Comparison of ENCODE assay signal across 27 mouse cellular contexts in the genomic region with DNA sequence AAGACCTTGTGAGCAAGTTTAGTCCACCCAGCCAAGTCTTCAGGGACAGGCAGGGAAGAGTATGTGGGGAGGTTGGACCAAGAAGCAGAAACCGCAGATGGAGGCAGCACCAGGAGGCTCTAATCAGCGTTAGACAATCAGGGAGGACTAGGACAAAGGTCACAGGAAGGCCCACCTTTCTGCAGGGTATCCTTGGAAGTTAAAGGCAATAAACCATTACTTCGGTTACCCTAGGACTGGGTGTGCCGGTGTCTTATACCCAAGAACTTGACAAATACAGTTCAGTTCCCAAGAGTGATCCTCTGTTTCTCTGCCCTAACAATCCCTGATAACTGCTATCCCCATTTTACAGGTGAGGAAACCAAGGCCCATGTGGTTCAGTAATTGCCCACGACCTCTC. TPM values are rescaled to one million over a fixed set of nuclear protein-coding genes. Genes with fewer than 3 reads are reported as not detected.
"Had no signal": no experiment of that assay in that cellular context is flagged by ENCODE, and none has a peak within 500 bp of the region (broad histone marks: within the 10 kb centered on the region; RNA-seq: fewer than 3 reads in every experiment).

No protein-coding gene starts in this region.

- H3K4me1 ChIP-seq: liver, embryonic 13.5 days; liver, embryonic 15.5 days had no signal

- DNase-seq: gastrocnemius, adult 2 months; gastrocnemius, postnatal 10 days; gastrocnemius, postnatal 25 days; heart, adult 18-20 months; heart, postnatal 10 days; heart, postnatal 4 days; kidney, adult 11 months; kidney, adult 2 months; kidney, adult 9 months; kidney, postnatal 14 days; kidney, postnatal 36 days; layer of hippocampus, adult 9-11 months; layer of hippocampus, postnatal 36 days; liver; liver, embryonic 13.5 days had no signal

- H3K9ac ChIP-seq: heart, embryonic 12.5 days; hindbrain, embryonic 13.5 days; hindbrain, embryonic 15.5 days; kidney, embryonic 15.5 days; limb, embryonic 12.5 days; liver, embryonic 13.5 days; liver, embryonic 15.5 days had no signal

- H3K4me3 ChIP-seq: gastrocnemius, adult 2 months; heart, embryonic 10.5 days; heart, embryonic 12.5 days; hindbrain, embryonic 13.5 days; hindbrain, embryonic 15.5 days; kidney, embryonic 15.5 days; limb, embryonic 10.5 days; limb, embryonic 12.5 days; liver, embryonic 13.5 days; liver, embryonic 15.5 days had no signal

- H3K27ac ChIP-seq: gastrocnemius, adult 2 months; heart, embryonic 10.5 days; hindbrain, embryonic 15.5 days; kidney, embryonic 15.5 days; kidney, postnatal 0 days; limb, embryonic 10.5 days; limb, embryonic 12.5 days; liver, embryonic 13.5 days; liver, embryonic 15.5 days had no signal

- H3K36me3 ChIP-seq: heart, embryonic 10.5 days; heart, embryonic 12.5 days; hindbrain, embryonic 15.5 days; kidney, embryonic 15.5 days; limb, embryonic 10.5 days; limb, embryonic 12.5 days; liver, embryonic 13.5 days; liver, embryonic 15.5 days had no signal

- H3K4me2 ChIP-seq: heart, embryonic 12.5 days; hindbrain, embryonic 13.5 days; hindbrain, embryonic 15.5 days; kidney, embryonic 15.5 days; limb, embryonic 12.5 days; liver, embryonic 11.5 days; liver, embryonic 13.5 days; liver, embryonic 15.5 days had no signal

- H3K9me3 ChIP-seq: heart, embryonic 10.5 days; heart, embryonic 12.5 days; hindbrain, embryonic 13.5 days; hindbrain, embryonic 15.5 days; kidney, embryonic 15.5 days; limb, embryonic 10.5 days; limb, embryonic 12.5 days; liver, embryonic 13.5 days; liver, embryonic 15.5 days had no signal

- ATAC-seq: inflammation-experienced regulatory T-cells, adult 6 months had no signal

- H3K27me3 ChIP-seq: hindbrain, embryonic 13.5 days; hindbrain, embryonic 15.5 days had no signal

RNA-seq across cellular contexts. Expression of gene Serpinh1, which starts 23.0 kb away (rescaled TPM):
- polyA plus RNA-seq: inflammation-experienced regulatory T-cells, adult 6 months had no signal

RNA-seq across cellular contexts. Expression of gene Gdpd5, which starts 51.2 kb away (rescaled TPM):
- total RNA-seq: granulocyte monocyte progenitor cell, adult 5-6 weeks had no signal
